Mouse (Mus musculus) kidney, embryonic 14.5 days (tissue): Measurements from ENCODE around the gene Kcnh2. TPM values are rescaled to one million over a fixed set of nuclear protein-coding genes. Genes with fewer than 3 reads are reported as not detected.
"Not testable (repeated sequence)": the region's sequence is repeated elsewhere in the genome, so short reads cannot be mapped to it uniquely, and the experiment has no call there.

Source experiments
- ATAC-seq: fragments of 200-750 bp; cut with Nextera tagmentation; 2 replicates; pipeline ENCODE4 v1.8.0; 2017; ENCODE audit warnings: moderate number of reproducible peaks, mild to moderate bottlenecking, moderate TSS enrichment, moderate library complexity; ENCODE audit not compliant: low FRiP score, low TSS enrichment
- H3K27ac ChIP-seq: fragments of 300-500 bp; sonication (generic); 2 replicates; pipeline ENCODE4 v1.5.1; 2014; ENCODE audit warnings: low read depth, mild to moderate bottlenecking, low read length, moderate library complexity, mixed read lengths
- H3K27me3 ChIP-seq: fragments of 300-500 bp; sonication (generic); 2 replicates; pipeline ENCODE4 v1.6.1; 2014; ENCODE audit warnings: mild to moderate bottlenecking, low read length; ENCODE audit not compliant: control insufficient read depth, insufficient read depth
- H3K36me3 ChIP-seq: fragments of 300-500 bp; sonication (generic); 2 replicates; pipeline ENCODE4 v1.6.1; 2014; ENCODE audit warnings: low read length, mixed read lengths; ENCODE audit not compliant: control insufficient read depth, insufficient read depth
- H3K4me1 ChIP-seq: fragments of 300-500 bp; sonication (generic); 2 replicates; pipeline ENCODE4 v1.6.1; 2014; ENCODE audit warnings: low read length, mixed read lengths; ENCODE audit not compliant: control insufficient read depth, insufficient read depth
- H3K4me2 ChIP-seq: fragments of 300-500 bp; sonication (generic); replicated peaks from 2 replicates; pipeline ENCODE4 v1.6.1; 2014; ENCODE audit warnings: low read depth, mild to moderate bottlenecking, low read length
- H3K4me3 ChIP-seq: fragments of 300-500 bp; sonication (generic); 2 replicates; pipeline ENCODE4 v1.5.1; 2014; ENCODE audit warnings: mild to moderate bottlenecking, low read length
- H3K9ac ChIP-seq: fragments of 300-500 bp; sonication (generic); 2 replicates; pipeline ENCODE4 v1.6.1; 2014; ENCODE audit warnings: low read depth, mild to moderate bottlenecking, low read length, moderate library complexity
- H3K9me3 ChIP-seq: fragments of 300-500 bp; sonication (generic); 2 replicates; pipeline ENCODE4 v1.6.1; 2016; ENCODE audit warnings: low read length; ENCODE audit not compliant: control insufficient read depth
- WGBS: fragments of 180-500 bp; shearing (Covaris S2); extraction: QIAGEN DNeasy Blood & Tissue Kit; methylation state at CpG from one replicate; pipeline ENCODE4 v1.1.7; 2014; 5-methylcytosine and 5-hydroxymethylcytosine counted together
- polyA plus RNA-seq: library from polyadenylated mRNA; unstranded; fragments of >200 nt; fragmentation: Nextera tagmentation; extraction: Ambion mirVana; gene quantifications from 2 replicates; pipeline ENCODE4 v1.2.1, GENCODE M21; 2014

Kcnh2 gene
- 4.6 and 5.7 TPM in 2 replicates for polyA plus RNA-seq

DNA sequence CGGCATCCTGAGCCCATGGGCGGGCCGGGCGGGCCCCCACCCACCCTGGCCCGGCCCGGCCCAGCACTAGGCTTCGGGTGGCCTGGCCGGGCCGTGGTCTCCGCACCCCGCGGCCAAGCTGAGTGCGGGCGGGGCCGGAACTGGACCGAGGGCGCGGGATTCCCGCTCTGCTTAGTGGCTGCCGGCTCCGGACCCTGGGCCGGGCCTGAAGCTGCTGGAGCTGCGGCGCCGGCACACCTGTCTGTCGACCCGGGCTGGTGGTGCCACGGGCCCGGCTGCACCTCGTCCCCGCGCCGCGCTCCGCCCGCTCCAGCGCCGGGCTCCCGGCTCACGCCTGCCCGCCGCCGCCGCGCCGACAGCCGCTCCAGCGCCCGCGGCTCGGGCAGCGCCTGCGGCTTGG lies at the start of gene Kcnh2:
Gene Kcnh2, minus strand, starts transcription at position 327 of the 400 bp plus-strand sequence.
- WGBS, result 0% methylated on average over 51 of the region's 53 CpGs
- peak within 1 kb of the TSS; percentile 76 for H3K9ac ChIP-seq
- peak; percentile 32 for ATAC-seq
- H3K4me1 ChIP-seq, result peaks cover 49% of the 10 kb centered on the region
- H3K27ac ChIP-seq, result peak within 1 kb of the TSS; percentile 77
- H3K36me3 ChIP-seq, result no peaks in the 10 kb centered on the region
- no peaks in the 10 kb centered on the region for H3K9me3 ChIP-seq
- peak within 1 kb of the TSS; percentile 99 for H3K4me2 ChIP-seq
- peaks cover 10% of the 10 kb centered on the region; the same call in 1 of the 2 replicates for H3K27me3 ChIP-seq
- H3K4me3 ChIP-seq, result peak within 1 kb of the TSS; percentile 73

DNA sequence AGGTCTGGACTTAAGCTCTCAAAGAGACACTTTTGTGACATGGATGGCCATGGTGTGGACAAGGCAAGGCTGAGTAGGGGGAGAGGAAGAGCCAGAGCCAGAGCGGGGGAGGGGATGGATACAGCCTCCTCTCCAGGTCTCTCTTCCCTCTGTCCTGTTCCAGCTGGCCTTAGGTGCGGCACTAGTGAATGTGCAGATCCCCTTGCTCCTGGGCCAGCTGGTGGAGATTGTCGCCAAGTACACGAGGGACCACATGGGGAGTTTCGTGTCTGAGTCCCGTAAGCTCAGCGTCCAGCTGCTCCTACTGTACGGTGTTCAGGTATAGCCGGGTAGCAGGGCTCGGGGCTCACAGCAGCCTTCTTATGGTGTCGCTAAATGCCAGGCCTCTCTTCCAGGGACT lies 49.0 kb upstream of the Kcnh2 start:
- Histone ChIP-seq H3K4me2 (no peak overlapping the region), H3K36me3 (peaks cover 33% of the 10 kb centered on the region; the same call in 1 of the 2 replicates), H3K4me3 (no peak overlapping the region), H3K4me1 (no peaks in the 10 kb centered on the region), H3K27me3 (no peaks in the 10 kb centered on the region), H3K9ac (no peak overlapping the region), H3K9me3 (no peaks in the 10 kb centered on the region), H3K27ac (no peak overlapping the region)
- ATAC-seq, result no peak
- 93% methylated on average over 11 of the region's 11 CpGs for WGBS

DNA sequence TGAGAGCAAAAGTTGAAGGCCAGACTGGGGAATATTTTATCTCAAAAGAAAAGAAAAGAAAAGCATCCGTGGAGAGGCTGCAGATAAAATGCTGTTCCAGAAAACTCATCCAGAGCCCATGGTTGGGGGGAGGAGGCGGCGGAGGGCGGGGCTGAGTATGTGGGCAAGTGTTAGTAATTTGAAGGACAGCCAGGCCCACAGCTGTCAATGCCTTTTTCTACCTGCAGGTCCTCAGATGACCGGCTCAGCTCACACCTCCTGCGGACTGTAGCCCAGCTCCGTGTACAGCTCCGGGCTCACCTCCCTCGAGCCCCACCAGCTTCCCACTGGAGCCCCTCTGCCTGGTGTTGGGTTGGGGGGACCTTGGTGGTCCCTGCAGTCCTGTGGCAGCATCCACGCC lies 48.3 kb upstream of the Kcnh2 start:
- no peaks in the 10 kb centered on the region for H3K27me3 ChIP-seq
- WGBS, result 89% methylated on average over 10 of the region's 10 CpGs
- no peak overlapping the region for H3K27ac ChIP-seq
- no peak overlapping the region for H3K9ac ChIP-seq
- no peaks in the 10 kb centered on the region for H3K9me3 ChIP-seq
- H3K4me3 ChIP-seq, result no peak overlapping the region
- H3K4me1 ChIP-seq, result peaks cover 4% of the 10 kb centered on the region; the same call in 1 of the 2 replicates
- peaks cover 33% of the 10 kb centered on the region; the same call in 1 of the 2 replicates for H3K36me3 ChIP-seq
- no peak for ATAC-seq
- H3K4me2 ChIP-seq, result no peak overlapping the region

DNA sequence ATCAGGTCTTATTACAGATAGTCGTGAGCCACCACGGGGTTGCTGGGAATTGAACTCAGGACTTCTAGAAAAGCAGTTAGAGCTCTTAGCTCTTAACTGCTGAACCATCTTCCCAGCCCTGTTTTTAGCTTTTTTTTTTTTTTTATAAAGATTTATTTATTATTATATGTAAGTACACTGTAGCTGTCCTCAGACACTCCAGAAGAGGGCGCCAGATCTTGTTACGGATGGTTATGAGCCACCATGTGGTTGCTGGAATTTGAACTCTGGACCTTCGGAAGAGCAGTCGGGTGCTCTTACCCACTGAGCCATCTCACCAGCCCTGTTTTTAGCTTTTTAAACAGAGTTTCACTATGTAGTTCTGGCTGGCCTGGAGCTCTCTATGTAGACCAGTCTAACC lies 44.9 kb upstream of the Kcnh2 start:
- H3K4me1 ChIP-seq, H3K27ac ChIP-seq, H3K4me3 ChIP-seq, H3K27me3 ChIP-seq, H3K9me3 ChIP-seq, ATAC-seq, H3K9ac ChIP-seq, H3K4me2 ChIP-seq: not testable (repeated sequence)
- H3K36me3 ChIP-seq, result peaks cover 11% of the 10 kb centered on the region; the same call in 1 of the 2 replicates
- 86% methylated on average over 6 of the region's 6 CpGs for WGBS

DNA sequence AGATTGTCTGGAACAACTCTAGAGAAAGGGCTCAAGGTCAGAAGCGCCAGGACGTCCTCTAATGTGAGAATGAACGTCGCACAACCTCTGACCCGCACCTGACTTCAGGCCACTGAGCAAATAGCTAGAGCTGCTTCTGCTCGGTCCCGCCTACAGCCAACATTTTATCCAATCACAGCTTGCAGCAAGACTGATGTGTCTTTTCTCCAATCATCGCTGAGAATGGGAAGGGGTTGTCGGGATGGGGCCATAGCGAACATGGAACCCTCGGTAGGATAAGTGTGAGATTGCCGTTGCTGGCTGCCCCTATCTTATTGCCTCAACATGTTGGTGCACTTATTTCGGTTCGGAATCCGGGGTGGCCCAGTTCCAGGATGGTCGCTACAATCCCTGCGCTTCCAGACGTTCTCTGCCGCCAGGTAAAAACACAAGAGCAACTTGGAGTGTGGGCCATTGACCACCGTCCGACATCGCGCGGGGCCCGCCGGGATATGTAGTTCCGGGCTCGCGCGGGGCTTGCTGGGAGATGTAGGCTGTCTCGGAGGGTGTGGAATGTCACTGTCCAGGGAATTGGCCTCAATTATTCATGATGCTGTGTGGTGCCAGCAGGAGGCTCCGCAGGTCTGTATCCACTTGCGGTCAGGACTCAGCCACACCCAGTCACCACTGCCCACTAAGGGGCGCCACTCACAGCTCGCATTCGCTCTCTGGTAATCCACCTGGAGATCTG lies 42.9 kb upstream of the Kcnh2 start:
- Histone ChIP-seq H3K4me2 (peak overlapping the region; percentile 37), H3K9me3 (no peaks in the 10 kb centered on the region), H3K9ac (peak overlapping the region; percentile 55), H3K4me1 (peaks cover 8% of the 10 kb centered on the region), H3K27me3 (no peaks in the 10 kb centered on the region), H3K4me3 (peak overlapping the region; percentile 54), H3K27ac (peak overlapping the region; percentile 67; the same call in 1 of the 2 replicates), H3K36me3 (no peaks in the 10 kb centered on the region)
- ATAC-seq, result peak; percentile 97
- under 1% methylated on average over 36 of the region's 36 CpGs for WGBS

DNA sequence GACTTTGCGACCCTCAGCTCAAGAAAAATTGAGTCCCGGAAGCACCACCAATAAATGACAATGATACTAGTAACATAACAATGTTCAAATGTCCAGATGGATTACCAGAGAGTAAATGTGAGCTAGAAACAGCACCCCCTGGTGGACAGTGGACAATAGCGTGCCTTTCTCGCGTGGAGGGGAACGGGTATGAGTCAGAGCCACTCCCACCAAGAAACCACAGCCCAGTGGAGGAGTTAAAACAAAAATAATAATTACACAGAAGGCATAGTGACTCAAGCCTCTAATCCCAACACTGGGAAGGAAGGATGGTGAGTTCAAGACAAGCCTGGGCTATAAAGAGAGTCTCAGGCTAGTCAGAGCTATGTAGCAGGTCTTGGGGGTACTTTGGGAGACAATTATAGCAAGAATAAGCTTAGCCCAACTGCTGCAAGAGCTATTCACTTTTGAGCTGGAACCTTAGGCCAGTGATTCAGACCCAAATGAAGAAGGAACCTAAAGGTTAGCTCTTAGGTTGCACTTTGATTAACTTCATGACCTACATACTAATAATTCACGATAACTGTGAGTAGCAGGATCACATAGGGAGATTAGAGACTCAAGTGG lies 42.1 kb upstream of the Kcnh2 start, which contains the start of gene Abcb8:
Gene Abcb8, plus strand, starts transcription at position 272 of the 606 bp plus-strand sequence.
- H3K36me3 ChIP-seq, result no peaks in the 10 kb centered on the region
- peaks cover 3% of the 10 kb centered on the region; the same call in 1 of the 2 replicates for H3K27me3 ChIP-seq
- no peaks in the 10 kb centered on the region for H3K9me3 ChIP-seq
- peak within 1 kb of the TSS; percentile 37 for H3K4me2 ChIP-seq
- H3K4me3 ChIP-seq, result peak within 1 kb of the TSS; percentile 54
- WGBS, result 25% methylated on average over 7 of the region's 7 CpGs
- H3K9ac ChIP-seq, result peak within 1 kb of the TSS; percentile 55
- ATAC-seq, result no peak
- H3K4me1 ChIP-seq, result peaks cover 8% of the 10 kb centered on the region
- H3K27ac ChIP-seq, result peak within 1 kb of the TSS; percentile 67; the same call in 1 of the 2 replicates

DNA sequence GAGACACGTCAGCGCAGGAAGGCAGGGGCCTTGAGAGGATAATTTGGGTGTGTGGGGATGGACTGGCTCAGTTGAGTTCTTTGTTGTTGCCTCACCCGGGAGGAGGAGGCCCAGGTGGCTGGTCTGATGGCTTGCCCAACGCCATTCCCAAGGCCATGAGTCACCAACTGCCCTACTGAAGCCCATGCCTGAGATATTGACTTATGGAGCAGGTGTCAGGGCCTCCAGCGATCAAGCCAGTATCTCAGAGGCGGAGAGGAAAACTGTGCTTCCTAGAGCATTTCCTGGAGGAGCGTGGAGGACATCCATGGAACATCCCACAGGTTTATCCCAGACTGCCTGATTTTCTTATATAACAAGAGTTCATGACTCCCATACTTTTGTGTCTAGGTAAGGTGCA lies 41.3 kb upstream of the Kcnh2 start:
- Histone ChIP-seq H3K27me3 (peaks cover 5% of the 10 kb centered on the region), H3K27ac (no peak overlapping the region), H3K4me3 (no peak overlapping the region), H3K4me2 (no peak overlapping the region), H3K9me3 (no peaks in the 10 kb centered on the region), H3K4me1 (peaks cover 13% of the 10 kb centered on the region), H3K9ac (no peak overlapping the region), H3K36me3 (no peaks in the 10 kb centered on the region)
- no peak for ATAC-seq
- WGBS, result 68% methylated on average over 7 of the region's 7 CpGs

DNA sequence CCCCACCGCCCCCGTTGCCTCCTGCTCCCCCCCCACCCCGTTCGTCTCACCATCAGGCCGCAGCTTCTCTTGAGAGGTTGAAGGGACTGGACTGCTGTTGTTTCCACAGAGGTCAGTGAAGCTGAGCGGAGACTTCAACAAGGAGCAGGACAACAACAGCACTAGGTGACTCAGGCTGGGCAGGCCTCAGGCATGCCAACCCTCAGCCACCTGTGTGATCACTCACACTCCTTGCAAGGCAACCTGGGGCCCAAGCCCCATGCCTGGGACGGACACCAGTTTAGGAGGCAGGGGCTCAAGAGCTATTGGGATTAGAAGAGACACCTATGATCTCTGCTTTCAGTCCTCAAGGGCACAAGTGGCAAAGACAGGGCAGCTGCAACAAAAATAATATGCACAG lies 40.5 kb upstream of the Kcnh2 start, which contains the start of gene Atg9b:
Gene Atg9b, minus strand, starts transcription at position 280 of the 400 bp plus-strand sequence.
- H3K4me1 ChIP-seq, result peaks cover 21% of the 10 kb centered on the region
- no peak within 1 kb of the TSS for H3K27ac ChIP-seq
- H3K9me3 ChIP-seq, result no peaks in the 10 kb centered on the region
- no peaks in the 10 kb centered on the region for H3K36me3 ChIP-seq
- H3K27me3 ChIP-seq, result peaks cover 14% of the 10 kb centered on the region
- no peak within 1 kb of the TSS for H3K9ac ChIP-seq
- no peak for ATAC-seq
- H3K4me3 ChIP-seq, result no peak within 1 kb of the TSS
- H3K4me2 ChIP-seq, result no peak within 1 kb of the TSS
- WGBS, result 83% methylated on average over 7 of the region's 7 CpGs

DNA sequence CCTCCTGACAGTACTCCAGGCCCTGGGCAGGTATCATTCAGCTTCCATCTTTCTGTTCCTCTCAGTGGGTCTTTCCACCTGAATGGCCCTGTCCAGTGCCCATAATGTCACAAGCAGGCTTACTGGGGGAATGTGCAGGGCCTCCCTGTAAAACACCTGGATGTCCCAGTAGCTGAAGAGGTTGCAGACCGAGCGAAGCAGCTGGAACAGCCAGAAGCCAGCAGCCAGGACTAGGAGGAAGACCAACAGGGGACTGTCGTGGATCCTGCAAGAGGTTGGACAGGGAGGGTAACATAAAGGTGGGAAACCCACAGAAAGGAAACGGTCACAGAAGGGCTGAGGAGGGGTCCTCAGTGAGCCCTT lies 38.2 kb upstream of the Kcnh2 start:
- H3K4me1 ChIP-seq, result peaks cover 16% of the 10 kb centered on the region

More for the DNA sequence above, 38.2 kb upstream of the Kcnh2 start:
- Histone ChIP-seq H3K36me3 (no peaks in the 10 kb centered on the region), H3K9ac (no peak overlapping the region), H3K27me3 (peaks cover 16% of the 10 kb centered on the region), H3K9me3 (no peaks in the 10 kb centered on the region), H3K4me3 (no peak overlapping the region), H3K4me2 (no peak overlapping the region), H3K27ac (no peak overlapping the region)
- no peak for ATAC-seq
- WGBS, result 68% methylated on average over 4 of the region's 4 CpGs
